Mouse (Mus musculus) lung, postnatal 4 days (tissue): ENCODE results near the gene Pth1r.

Experiments used
- DNase-seq, 2 experiments: peaks; one replicate each; pipeline ENCODE4 v3.0.0; 2021

Pth1r gene

GRCm38 (mm10) chr9:110748451-110748850 is 1.5 kb upstream of the Pth1r start:
- DNase-seq, result no peak

- no peak for DNase-seq
These were observed 707 bp downstream of the Pth1r start for GRCm38 (mm10) chr9:110746238-110746637.

- DNase-seq, result no peak
These were observed 1.2 kb downstream of the Pth1r start for GRCm38 (mm10) chr9:110745752-110746151.

- DNase-seq, result peak; percentile 51 to 70
These were observed 3.3 kb downstream of the Pth1r start for GRCm38 (mm10) chr9:110743456-110744323.

- peak; percentile 39 to 62 for DNase-seq
These were observed 3.9 kb downstream of the Pth1r start for GRCm38 (mm10) chr9:110742951-110743455.

GRCm38 (mm10) chr9:110742295-110742950 is 4.5 kb downstream of the Pth1r start:
- peak; percentile 49 to 74 for DNase-seq

GRCm38 (mm10) chr9:110741711-110742294 is 5.1 kb downstream of the Pth1r start, which contains the start of gene Myl3:
Gene Myl3, plus strand, starts transcription at chr9:110741861.
- no peak for DNase-seq

GRCm38 (mm10) chr9:110739961-110740360 is 7.0 kb downstream of the Pth1r start:
- DNase-seq, result no peak

GRCm38 (mm10) chr9:110738054-110738453 is 8.9 kb downstream of the Pth1r start:
- no peak for DNase-seq

GRCm38 (mm10) chr9:110736362-110736761 is 10.6 kb downstream of the Pth1r start:
- no peak for DNase-seq

GRCm38 (mm10) chr9:110734154-110734553 is 12.8 kb downstream of the Pth1r start:
- DNase-seq, result no peak

GRCm38 (mm10) chr9:110733102-110733501 is 13.8 kb downstream of the Pth1r start:
- no peak for DNase-seq

GRCm38 (mm10) chr9:110732623-110733022 is 14.3 kb downstream of the Pth1r start:
- peak; percentile 86 to 91 for DNase-seq

GRCm38 (mm10) chr9:110731859-110732258 is 15.1 kb downstream of the Pth1r start:
- no peak for DNase-seq

- DNase-seq, result peak in 1 of 2 experiments; percentile 65
These were observed 17.1 kb downstream of the Pth1r start for GRCm38 (mm10) chr9:110729841-110730240.

GRCm38 (mm10) chr9:110726867-110727266 is 20.1 kb downstream of the Pth1r start:
- DNase-seq, result no peak

GRCm38 (mm10) chr9:110725721-110726135 is 21.2 kb downstream of the Pth1r start:
- DNase-seq, result no peak

- DNase-seq, result no peak
These were observed 24.9 kb downstream of the Pth1r start for GRCm38 (mm10) chr9:110722060-110722459.

- DNase-seq, result no peak
These were observed 27.0 kb downstream of the Pth1r start for GRCm38 (mm10) chr9:110719977-110720376.

- no peak for DNase-seq
These were observed 28.1 kb downstream of the Pth1r start for GRCm38 (mm10) chr9:110718810-110719209.

- DNase-seq, result no peak
These were observed 28.9 kb downstream of the Pth1r start for GRCm38 (mm10) chr9:110718071-110718470.

GRCm38 (mm10) chr9:110716775-110717174 is 30.2 kb downstream of the Pth1r start:
- peak in 1 of 2 experiments; percentile 66 for DNase-seq

GRCm38 (mm10) chr9:110715426-110715825 is 31.5 kb downstream of the Pth1r start:
- DNase-seq, result no peak
